Mouse (Mus musculus) MEL (cell line): ENCODE measurements around the gene Sctr. TPM values are rescaled to one million over a fixed set of nuclear protein-coding genes. Genes with fewer than 3 reads are reported as not detected.

ENCODE experiments used
- DNase-seq: peaks from one replicate; pipeline ENCODE4 v3.0.0; 2011; ENCODE audit warnings: low read depth, low spot score
- H3K27ac ChIP-seq: 2 replicates; pipeline ENCODE4 v1.5.1; 2012; ENCODE audit warnings: low read depth, mild to moderate bottlenecking, control low read depth, low read length, moderate library complexity; ENCODE audit not compliant: control insufficient read depth
- H3K27me3 ChIP-seq, 2 experiments: fragments of 150-350 bp in 1 of 2; sonication (generic) in 1 of 2; 2 replicates each; pipeline ENCODE4 v1.6.1; 2012; ENCODE audit warnings: low read length in 2 of 2, mild to moderate bottlenecking in 2 of 2, improper control_type of control experiment in 1 of 2, moderate library complexity in 1 of 2; ENCODE audit not compliant: insufficient read depth in 2 of 2, control insufficient read depth in 1 of 2
- H3K36me3 ChIP-seq, 2 experiments: 2 replicates each; pipeline ENCODE4 v1.6.1; 2012 to 2014; ENCODE audit warnings: low read length in 2 of 2, improper control_type of control experiment in 1 of 2, inconsistent platforms in 1 of 2, mild to moderate bottlenecking in 1 of 2; ENCODE audit not compliant: insufficient read depth in 2 of 2, control insufficient read depth in 1 of 2
- H3K4me1 ChIP-seq, 2 experiments: fragments of 150-350 bp in 1 of 2; sonication (generic) in 1 of 2; 2 replicates each; pipeline ENCODE4 v1.6.1; 2012; ENCODE audit warnings: low read length in 2 of 2, improper control_type of control experiment in 1 of 2, mild to moderate bottlenecking in 1 of 2; ENCODE audit not compliant: insufficient read depth in 2 of 2, control insufficient read depth in 1 of 2
- H3K4me3 ChIP-seq, 2 experiments: fragments of 150-350 bp in 1 of 2; sonication (generic) in 1 of 2; 2 replicates each; pipeline ENCODE4 v1.5.1; 2012; ENCODE audit warnings: low read depth in 2 of 2, low read length in 2 of 2, mild to moderate bottlenecking in 2 of 2, moderate library complexity in 2 of 2, control low read depth in 1 of 2, improper control_type of control experiment in 1 of 2; ENCODE audit not compliant: control insufficient read depth in 1 of 2, insufficient read depth in 1 of 2
- H3K79me2 ChIP-seq: 2 replicates; pipeline ENCODE4 v1.6.1; 2012; ENCODE audit warnings: mild to moderate bottlenecking, low read length, moderate library complexity; ENCODE audit not compliant: control insufficient read depth, poor library complexity, insufficient read depth
- H3K9ac ChIP-seq: 2 replicates; pipeline ENCODE4 v1.6.1; 2012; ENCODE audit warnings: low read depth, mild to moderate bottlenecking, control low read depth, low read length, moderate library complexity; ENCODE audit not compliant: control insufficient read depth, poor library complexity, severe bottlenecking
- H3K9me3 ChIP-seq: fragments of 150-350 bp; sonication (generic); replicated peaks from 2 replicates; pipeline ENCODE4 v1.6.1; 2012; ENCODE audit warnings: mild to moderate bottlenecking, low read length, improper control_type of control experiment, moderate library complexity; ENCODE audit not compliant: insufficient read depth
- BHLHE40 ChIP-seq: IDR thresholded peaks from 2 replicates; pipeline ENCODE4 v1.6.1; 2012; ENCODE audit warnings: low read depth, mild to moderate bottlenecking, inconsistent platforms, low read length, improper control_type of control experiment, borderline replicate concordance
- CHD2 ChIP-seq: IDR thresholded peaks from 2 replicates; pipeline ENCODE4 v1.6.1; 2011; ENCODE audit warnings: low read length, improper control_type of control experiment
- E2F4 ChIP-seq: IDR thresholded peaks from 2 replicates; pipeline ENCODE4 v1.6.1; 2011; ENCODE audit warnings: low read depth, low read length, improper control_type of control experiment, borderline replicate concordance
- ETS1 ChIP-seq: IDR thresholded peaks from 2 replicates; pipeline ENCODE4 v1.6.1; 2012; ENCODE audit warnings: low read depth, mild to moderate bottlenecking, inconsistent platforms, low read length, improper control_type of control experiment, moderate library complexity
- KAT2A ChIP-seq: conservative IDR thresholded peaks from 2 replicates; pipeline ENCODE4 v1.6.1; 2012; ENCODE audit warnings: low read depth, low read length, improper control_type of control experiment, inconsistent platforms
- MAFK ChIP-seq: IDR thresholded peaks from 2 replicates; pipeline ENCODE4 v1.6.1; 2011; ENCODE audit warnings: low read depth, mild to moderate bottlenecking, low read length, improper control_type of control experiment, borderline replicate concordance
- MAZ ChIP-seq: IDR thresholded peaks from 2 replicates; pipeline ENCODE4 v1.6.1; 2012; ENCODE audit warnings: low read depth, mild to moderate bottlenecking, inconsistent platforms, low read length, improper control_type of control experiment
- MEF2A ChIP-seq: IDR thresholded peaks from 2 replicates; pipeline ENCODE4 v1.6.1; 2014; ENCODE audit warnings: low read depth, mild to moderate bottlenecking, inconsistent platforms, low read length, improper control_type of control experiment; ENCODE audit not compliant: poor library complexity, insufficient replicate concordance, severe bottlenecking; ENCODE audit errors: extremely low read depth
- MXI1 ChIP-seq: IDR thresholded peaks from 2 replicates; pipeline ENCODE4 v1.6.1; 2011; ENCODE audit warnings: mild to moderate bottlenecking, low read depth, low read length, improper control_type of control experiment
- MYC ChIP-seq: IDR thresholded peaks from 2 replicates; pipeline ENCODE4 v1.6.1; 2011; ENCODE audit warnings: low read depth, mild to moderate bottlenecking, low read length, improper control_type of control experiment, moderate library complexity
- NRF1 ChIP-seq: IDR thresholded peaks from 2 replicates; pipeline ENCODE4 v1.6.1; 2014; ENCODE audit warnings: low read depth, mild to moderate bottlenecking, inconsistent platforms, low read length, improper control_type of control experiment, moderate library complexity; ENCODE audit not compliant: poor library complexity, insufficient read depth, severe bottlenecking
- POLR2AphosphoS2 ChIP-seq: IDR thresholded peaks from 2 replicates; pipeline ENCODE4 v1.6.1; 2011; ENCODE audit warnings: low read length, improper control_type of control experiment
- POLR2AphosphoS5 ChIP-seq: IDR thresholded peaks from 2 replicates; pipeline ENCODE4 v1.6.1; 2012; ENCODE audit warnings: low read depth, borderline replicate concordance, mild to moderate bottlenecking, inconsistent platforms, low read length, moderate library complexity, mixed read lengths
- RAD21 ChIP-seq: IDR thresholded peaks from 2 replicates; pipeline ENCODE4 v1.6.1; 2011; ENCODE audit warnings: mild to moderate bottlenecking, low read depth, low read length, improper control_type of control experiment
- RCOR1 ChIP-seq: IDR thresholded peaks from 2 replicates; pipeline ENCODE4 v1.6.1; 2012; ENCODE audit warnings: low read depth, mild to moderate bottlenecking, inconsistent platforms, low read length, improper control_type of control experiment
- SIN3A ChIP-seq: IDR thresholded peaks from 2 replicates; pipeline ENCODE4 v1.6.1; 2012; ENCODE audit warnings: low read length, improper control_type of control experiment, inconsistent platforms
- SMC3 ChIP-seq: IDR thresholded peaks from 2 replicates; pipeline ENCODE4 v1.6.1; 2011; ENCODE audit warnings: low read depth, low read length, improper control_type of control experiment
- TAL1 ChIP-seq: IDR thresholded peaks from 2 replicates; pipeline ENCODE4 v1.6.1; 2012; ENCODE audit warnings: mild to moderate bottlenecking, inconsistent platforms, low read length, moderate library complexity, mixed read lengths
- TCF12 ChIP-seq: IDR thresholded peaks from 2 replicates; pipeline ENCODE4 v1.6.1; 2014; ENCODE audit warnings: low read depth, mild to moderate bottlenecking, inconsistent platforms, low read length, improper control_type of control experiment, moderate library complexity
- USF1 ChIP-seq: IDR thresholded peaks from 2 replicates; pipeline ENCODE4 v1.6.1; 2014; ENCODE audit warnings: low read depth, mild to moderate bottlenecking, inconsistent platforms, low read length, improper control_type of control experiment, moderate library complexity
- USF2 ChIP-seq, 2 experiments: IDR thresholded peaks; 2 replicates each; pipeline ENCODE4 v1.6.1; 2011 to 2012; ENCODE audit warnings: improper control_type of control experiment in 2 of 2, low read length in 2 of 2, borderline replicate concordance in 1 of 2, inconsistent platforms in 1 of 2, low read depth in 1 of 2, mild to moderate bottlenecking in 1 of 2; ENCODE audit not compliant: insufficient read depth in 1 of 2
- ZKSCAN1 ChIP-seq: IDR thresholded peaks from 2 replicates; pipeline ENCODE4 v1.6.1; 2012; ENCODE audit warnings: low read depth, mild to moderate bottlenecking, inconsistent platforms, low read length, improper control_type of control experiment, moderate library complexity
- ZMIZ1 ChIP-seq: IDR thresholded peaks from 2 replicates; pipeline ENCODE4 v1.6.1; 2012; ENCODE audit warnings: low read depth, mild to moderate bottlenecking, inconsistent platforms, low read length, improper control_type of control experiment, moderate library complexity
- polyA plus RNA-seq, 2 experiments: library from polyadenylated mRNA; stranded (reverse) in 1 of 2; unstranded in 1 of 2; fragments of >175 nt in 1 of 2; fragments of >200 nt in 1 of 2; gene quantifications; 2 replicates each; pipeline versions ENCODE4 v1.2.1 to v1.2.4; 2012; ENCODE audit warnings: low replicate concordance in 2 of 2, low read depth in 1 of 2; ENCODE audit not compliant: insufficient read length in 2 of 2, insufficient read depth in 1 of 2, missing spikeins in 1 of 2
- total RNA-seq: library from RNA; depleted of rRNA; stranded (reverse); fragments of 300-350 nt; gene quantifications from 2 replicates; pipeline ENCODE4 v1.2.3, GENCODE M21; 2012

The Sctr gene
- total and polyA plus RNA-seq, 3 experiments = not detected

- Histone ChIP-seq H3K27ac (no peak overlapping the region), H3K9me3 (no peaks in the 10 kb centered on the region), H3K9ac (no peak overlapping the region), H3K79me2 (no peaks in the 10 kb centered on the region), H3K4me3 (no peak overlapping the region), H3K27me3 (peaks cover 0 to 3% of the 10 kb centered on the region in 2 experiments; a peak in 2 of 4 replicates), H3K36me3 (no peaks in the 10 kb centered on the region), H3K4me1 (no peaks in the 10 kb centered on the region)
- no peak for TF ChIP-seq MAFK
- TF ChIP-seq RCOR1 = no peak
- TF ChIP-seq USF2 (IDR thresholded peaks at IDR 0.05; ENCODE audit: borderline replicate concordance in 1 of 2, insufficient read depth in 1 of 2, low read depth in 1 of 2, low read length in 2 of 2) = no peak
- no peak for TF ChIP-seq MXI1
- no peak for TF ChIP-seq MEF2A
- TF ChIP-seq MAZ = no peak
- no peak for TF ChIP-seq USF1
- TF ChIP-seq BHLHE40 = no peak
- DNase-seq = no peak
These were observed 47.2 kb upstream of the Sctr start for GRCm38 (mm10) chr1:119959464-119959863.

GRCm38 (mm10) chr1:119959920-119960319, 46.8 kb upstream of the Sctr start:
- TF ChIP-seq ZKSCAN1 (no peak), RAD21 (no peak), TCF12 (no peak), SMC3 (no peak), MYC (no peak), POLR2AphosphoS2 (no peak), ZMIZ1 (no peak), ETS1 (no peak), RCOR1 (no peak), NRF1 (no peak), MAZ (no peak), CHD2 (no peak), KAT2A (no peak), SIN3A (no peak), POLR2AphosphoS5 (no peak), TAL1 (no peak), E2F4 (no peak)
- Histone ChIP-seq H3K27ac (no peak overlapping the region), H3K9me3 (no peaks in the 10 kb centered on the region), H3K79me2 (no peaks in the 10 kb centered on the region), H3K36me3 (no peaks in the 10 kb centered on the region), H3K27me3 (peaks cover 0 to 3% of the 10 kb centered on the region in 2 experiments; a peak in 2 of 4 replicates), H3K4me3 (no peak overlapping the region), H3K9ac (no peak overlapping the region), H3K4me1 (no peaks in the 10 kb centered on the region)
- DNase-seq = no peak
